Mouse (Mus musculus): Measurements from ENCODE around the gene Acot9.

- TF ChIP-seq CHD2 (IDR thresholded peaks at IDR 0.05; ENCODE audit: low read length), result no peak
- TF ChIP-seq HCFC1 (IDR thresholded peaks at IDR 0.05; ENCODE audit: low read depth, low read length), result no peak
- no peak for TF ChIP-seq GABPA (IDR thresholded peaks at IDR 0.05; ENCODE audit: low read depth, low read length)
These were observed 44.1 kb downstream of the Acot9 start for GRCm38 (mm10) chrX:155306390-155306789.

All from MEL (cell line).